Mouse (Mus musculus) effector memory CD4-positive, alpha-beta T cell, adult 5 months (primary cell): Measurements from ENCODE around the gene Zfp689. TPM values are rescaled to one million over a fixed set of nuclear protein-coding genes. Genes with fewer than 3 reads are reported as not detected.

Experiments used
- polyA plus RNA-seq: library from polyadenylated mRNA; unstranded; fragments of 100-300 nt; shearing (Covaris generic); gene quantifications from one replicate; pipeline ENCODE4 v1.2.1, GENCODE M21; 2017

Gene Zfp689
- 12.1 TPM for polyA plus RNA-seq

DNA sequence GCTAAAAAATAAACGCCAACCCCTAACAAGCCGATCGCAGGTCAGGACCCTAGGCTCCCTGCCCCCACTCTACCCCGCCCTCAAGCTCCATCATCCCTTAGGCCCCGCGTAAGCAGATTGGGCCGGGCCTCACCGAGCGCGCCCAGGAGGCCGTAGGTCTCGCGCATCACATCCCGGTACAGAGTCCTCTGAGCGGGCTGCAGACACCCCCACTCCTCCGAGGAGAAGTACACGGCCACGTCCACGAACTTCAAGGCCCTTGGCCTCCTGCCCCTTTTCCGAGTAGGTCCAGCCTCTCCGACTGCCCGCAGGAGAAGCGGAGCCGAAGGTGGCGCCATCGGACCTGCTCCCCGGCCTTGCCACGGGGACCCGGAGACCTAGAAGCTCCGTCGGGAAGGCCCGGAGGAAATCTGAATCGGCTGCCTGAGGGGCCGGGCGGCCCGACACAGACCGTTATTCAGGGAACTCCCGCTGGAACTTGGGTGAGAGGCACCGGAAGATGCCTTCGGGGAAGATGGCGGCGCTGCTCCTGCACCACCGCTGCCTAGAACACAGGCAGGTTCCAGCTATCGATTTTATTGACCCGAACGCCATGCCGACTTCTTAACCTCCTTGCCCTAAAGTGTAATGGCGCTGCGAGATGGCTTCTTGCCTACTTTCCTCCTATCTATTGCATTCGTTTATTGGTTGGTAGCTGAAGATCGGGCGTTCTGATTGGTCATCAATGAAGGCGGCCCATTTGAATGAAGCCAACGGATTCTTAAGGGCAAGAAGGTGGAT is at the start of gene Zfp689:
Zfp689 (minus strand) TSS at position 638 of the 780 bp plus-strand sequence.

GRCm38 (mm10) chr7:127478635-127479317 is 29.8 kb upstream of the Zfp689 start, which contains the start of gene Fbrs:
Fbrs (plus strand) TSS chr7:127479199.

DNA sequence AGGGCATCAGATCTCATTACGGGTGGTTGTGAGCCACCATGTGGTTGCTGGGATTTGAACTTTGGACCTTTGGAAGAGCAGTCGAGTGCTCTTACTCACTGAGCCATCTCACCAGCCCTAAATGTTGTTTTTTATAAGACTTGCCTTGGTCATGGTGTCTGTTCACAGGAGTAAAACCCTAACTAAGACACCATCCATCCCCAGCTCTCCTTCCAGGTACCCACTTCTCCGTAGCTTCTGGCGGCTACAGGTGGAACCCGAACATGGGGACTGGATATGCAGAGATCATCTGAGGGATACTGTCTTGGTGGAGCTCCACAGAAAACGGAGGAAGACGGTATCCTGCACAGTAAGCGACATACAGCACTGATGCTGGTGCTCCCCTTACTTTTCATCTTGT is 10.4 kb upstream of the Zfp689 start, which contains the start of gene Prr14:
Prr14 (plus strand) TSS at position 301 of the 400 bp plus-strand sequence.

DNA sequence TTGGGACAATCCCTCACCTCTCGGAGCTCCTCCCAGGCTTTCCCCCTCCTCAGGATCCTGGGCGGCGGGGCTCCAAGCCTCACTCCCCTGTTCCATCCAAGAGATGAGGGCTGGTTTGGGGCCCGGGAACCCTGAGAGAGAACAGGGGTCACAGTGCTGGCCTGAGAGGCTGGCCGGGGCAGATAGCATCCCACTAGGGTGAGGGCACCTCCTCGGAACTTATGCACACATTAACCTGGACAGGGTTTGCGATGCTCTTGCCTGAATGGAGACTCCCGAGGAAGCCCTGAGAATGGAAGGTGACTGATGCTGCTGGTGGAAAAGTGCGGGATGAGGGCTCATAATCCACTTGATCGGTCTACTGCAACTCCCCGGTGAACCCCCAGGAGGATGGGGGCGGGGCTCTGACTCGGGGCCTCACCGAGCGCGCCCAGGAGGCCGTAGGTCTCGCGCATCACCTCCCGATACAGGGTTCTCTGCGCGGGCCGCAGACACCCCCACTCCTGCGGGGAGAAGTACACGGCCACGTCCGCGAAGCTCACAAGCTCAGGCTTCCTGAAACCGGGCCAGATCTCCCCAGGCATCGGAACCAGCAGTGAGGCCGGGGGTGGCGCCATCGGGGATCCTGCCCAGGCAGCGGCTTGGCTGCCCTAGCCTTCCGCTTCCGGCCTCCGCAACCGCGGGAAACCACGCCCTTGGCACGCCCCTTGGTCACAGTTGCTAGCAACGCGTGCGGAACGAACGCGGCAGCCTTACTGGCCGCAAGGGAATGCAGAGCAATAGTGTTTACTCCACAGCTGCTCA is 27.4 kb downstream of the Zfp689 start, which contains the start of gene Zfp688:
Zfp688 (minus strand) TSS at position 681 of the 804 bp plus-strand sequence.

DNA sequence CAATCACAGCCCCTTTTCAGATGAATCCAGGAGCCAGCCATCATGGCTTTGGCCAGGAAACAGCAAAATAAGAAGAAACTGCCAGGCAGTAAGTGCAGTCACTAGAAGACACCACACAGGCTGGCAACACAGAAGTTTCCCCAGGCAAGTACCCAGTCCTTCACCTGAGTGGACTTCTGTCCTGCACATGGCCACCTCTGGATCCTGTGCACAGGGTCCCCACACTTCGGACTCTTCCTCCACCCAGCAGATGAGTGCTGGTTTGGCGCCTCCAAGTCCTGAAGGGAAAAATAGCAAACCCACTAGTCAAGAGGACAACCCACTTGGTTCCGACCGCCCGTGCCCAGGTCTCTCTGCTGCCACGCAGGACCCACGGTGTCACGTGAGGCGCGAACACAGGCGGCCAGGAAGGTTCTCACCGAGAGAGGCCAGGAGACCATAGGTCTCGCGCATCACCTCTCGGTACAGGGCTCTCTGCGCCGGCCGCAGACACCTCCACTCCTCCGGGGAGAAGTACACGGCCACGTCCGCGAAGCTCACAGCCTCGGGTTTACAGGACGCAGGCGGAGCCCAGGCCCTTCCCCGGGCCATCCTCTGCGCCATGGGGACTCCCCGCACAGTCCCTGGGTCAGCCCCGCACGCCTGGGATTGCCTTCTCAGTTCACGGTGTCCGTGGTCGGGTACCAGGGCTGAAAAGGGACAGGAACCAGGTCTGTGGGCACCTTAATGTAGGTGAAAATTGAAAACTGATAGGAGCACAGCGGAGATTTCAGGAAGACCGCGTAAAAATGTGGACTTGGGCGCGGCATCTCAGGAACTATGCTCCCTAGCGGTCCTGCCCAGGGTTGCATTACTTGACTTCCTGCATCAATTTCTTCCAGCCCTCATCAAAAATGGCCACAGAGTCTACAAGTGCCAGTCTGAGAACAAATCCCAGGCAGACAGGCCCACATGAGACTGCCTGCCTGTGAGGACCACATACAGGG is 42.7 kb downstream of the Zfp689 start, which contains the start of gene Zfp764:
Zfp764 (minus strand) TSS at position 821 of the 986 bp plus-strand sequence.

DNA sequence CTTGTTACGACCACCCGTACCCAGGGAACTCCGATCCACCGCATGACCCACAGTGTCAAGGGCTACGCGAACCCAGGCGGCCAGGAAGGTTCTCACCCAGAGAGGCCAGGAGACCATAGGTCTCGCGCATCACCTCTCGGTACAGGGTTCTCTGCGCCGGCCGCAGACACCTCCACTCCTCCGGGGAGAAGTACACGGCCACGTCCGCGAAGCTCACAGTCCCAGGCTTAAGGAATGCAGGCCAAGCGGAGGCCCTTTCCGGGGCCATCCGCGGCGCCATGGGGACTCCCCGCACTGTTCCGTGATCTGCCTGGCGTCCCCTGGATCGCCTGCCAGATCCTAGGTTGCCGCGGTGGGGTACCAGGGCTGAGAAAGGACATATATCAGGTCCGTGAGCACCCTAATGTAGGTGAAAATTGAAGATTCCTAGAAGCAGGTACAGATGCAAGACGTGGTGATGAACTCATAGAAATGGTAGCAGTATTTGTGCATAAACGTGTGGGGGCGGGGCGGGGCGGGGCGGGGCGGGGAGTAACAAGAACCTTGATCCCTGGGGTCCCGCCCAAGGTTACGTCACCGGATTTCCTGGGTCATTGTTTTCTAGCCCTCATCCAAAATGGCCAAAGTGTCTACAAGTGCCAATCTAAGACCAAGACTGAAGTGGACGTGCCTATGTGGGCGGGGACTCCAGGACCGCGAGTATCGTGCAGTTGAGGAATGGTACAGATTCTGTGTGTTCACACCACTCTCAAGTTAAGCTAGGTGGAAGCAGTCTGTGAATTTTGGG is 55.6 kb downstream of the Zfp689 start, which contains the start of gene E430018J23Rik:
E430018J23Rik (minus strand) TSS at position 473 of the 787 bp plus-strand sequence.

Other genes with a start within 250 kb of the Zfp689 start
- gene Tbc1d10b, start 240.7 kb downstream of the Zfp689 start, polyA plus RNA-seq, result 51.9 TPM
- gene Mylpf, start 240.3 kb downstream of the Zfp689 start, polyA plus RNA-seq, result 12.4 TPM
- gene Zfp553, start 216.1 kb downstream of the Zfp689 start, polyA plus RNA-seq, result 8.8 TPM
- gene Sept1, start 216.0 kb downstream of the Zfp689 start, polyA plus RNA-seq, result 475 TPM
- gene Zfp771, start 204.9 kb downstream of the Zfp689 start, polyA plus RNA-seq, result 7.5 TPM
- gene Dctpp1, start 188.4 kb downstream of the Zfp689 start, polyA plus RNA-seq, result 12.7 TPM
- 24.9 TPM for gene Sephs2, start 175.1 kb downstream of the Zfp689 start, polyA plus RNA-seq
- gene Itgal, start 152.9 kb downstream of the Zfp689 start, polyA plus RNA-seq, result 346 TPM
- gene Zfp768, start 103.6 kb downstream of the Zfp689 start, polyA plus RNA-seq, result 0.21 TPM
- gene Zfp747, start 73.1 kb downstream of the Zfp689 start, polyA plus RNA-seq, result 19.6 TPM
- 5.6 TPM for gene 9130019O22Rik, start 62.0 kb downstream of the Zfp689 start, polyA plus RNA-seq
- gene E430018J23Rik, start 55.5 kb downstream of the Zfp689 start, polyA plus RNA-seq, result 3.7 TPM
- gene Zfp764, start 42.3 kb downstream of the Zfp689 start, polyA plus RNA-seq, result 10.0 TPM
- 18.7 TPM for gene Zfp688, start 27.1 kb downstream of the Zfp689 start, polyA plus RNA-seq
- gene Prr14, start 10.5 kb upstream of the Zfp689 start, polyA plus RNA-seq, result 122 TPM
- gene Fbrs, start 30.0 kb upstream of the Zfp689 start, polyA plus RNA-seq, result 16.1 TPM
- 93.5 TPM for gene Srcap, start 62.8 kb upstream of the Zfp689 start, polyA plus RNA-seq
- gene Gm42715, start 70.4 kb upstream of the Zfp689 start, polyA plus RNA-seq, result 4.3 TPM
- 10.3 TPM for gene Tmem265, start 112.2 kb upstream of the Zfp689 start, polyA plus RNA-seq
- gene Phkg2, start 124.2 kb upstream of the Zfp689 start, polyA plus RNA-seq, result 82.7 TPM
- gene Ccdc189, start 139.4 kb upstream of the Zfp689 start, polyA plus RNA-seq, result 0.39 TPM
- 108 TPM for gene Rnf40, start 139.6 kb upstream of the Zfp689 start, polyA plus RNA-seq
- 1.7 TPM for gene Zfp629, start 166.6 kb upstream of the Zfp689 start, polyA plus RNA-seq